Mouse (Mus musculus) retina, postnatal 7 days (tissue): ENCODE results near the gene Srek1ip1.
A peak's percentile ranks its signal among the peaks of the same experiment; 100 is the strongest.

Experiments
- DNase-seq: peaks from one replicate; pipeline ENCODE4 v3.0.0-alpha.2; 2012; ENCODE audit warnings: low read depth, low spot score

Gene Srek1ip1

DNA sequence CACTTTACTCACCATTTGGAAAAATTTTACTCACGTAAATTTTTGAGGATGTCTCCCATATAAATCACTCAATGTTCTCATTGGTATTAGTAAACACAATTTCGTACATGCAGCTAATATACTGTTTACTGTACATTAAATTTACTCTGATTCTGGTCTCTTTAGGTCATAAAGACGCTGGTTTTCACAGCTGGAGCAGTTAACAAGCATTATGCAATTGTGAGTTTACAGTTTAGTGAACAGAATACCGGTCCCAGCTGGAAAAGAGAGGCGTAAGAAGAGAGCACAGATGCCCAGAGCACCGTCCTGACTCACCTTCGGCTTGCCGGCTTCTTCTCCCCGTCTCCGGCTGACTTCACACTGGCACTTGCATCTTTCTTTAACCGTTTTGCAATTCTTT is at the start of gene Srek1ip1:
Gene Srek1ip1 (plus strand): TSS at position 301 of the 400 bp plus-strand sequence.
- DNase-seq: no peak

DNA sequence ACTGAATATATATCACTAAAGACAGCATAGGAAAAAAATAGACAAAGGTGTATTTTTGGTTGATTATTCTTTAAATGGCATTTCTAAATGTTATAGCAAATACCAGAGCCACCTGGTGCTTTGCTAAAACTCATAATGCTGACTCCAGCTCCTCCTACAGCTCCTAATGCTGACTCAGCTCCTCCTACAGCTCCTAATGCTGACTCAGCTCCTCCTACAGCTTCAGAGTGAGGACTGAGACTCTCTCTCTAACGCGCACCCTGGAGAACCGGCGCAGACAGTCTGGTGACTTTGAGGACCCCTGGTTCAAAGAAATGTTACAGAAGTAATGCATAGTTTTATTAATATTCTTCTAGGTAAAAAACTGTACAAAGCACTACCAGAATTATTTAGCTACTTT is 49.4 kb upstream of the Srek1ip1 start:
- DNase-seq: no peak

DNA sequence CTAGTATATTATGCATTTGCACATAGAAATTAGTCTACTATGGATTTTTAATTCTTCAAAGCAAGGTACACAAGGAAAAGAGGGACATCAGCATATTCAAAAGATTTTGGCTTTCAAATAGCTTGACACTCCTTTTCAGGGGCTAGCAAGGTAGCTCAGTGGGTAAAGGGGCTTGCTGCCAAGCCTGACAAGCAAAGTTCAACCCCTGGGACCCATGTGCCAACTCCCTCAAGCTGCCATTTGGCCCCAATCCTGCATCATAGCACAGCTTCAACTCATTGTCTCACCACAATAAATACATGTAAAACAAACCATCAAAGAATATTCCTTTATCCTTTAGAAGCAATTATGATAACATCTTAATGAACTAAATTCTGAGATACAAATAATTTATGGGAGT is 45.3 kb upstream of the Srek1ip1 start:
- DNase-seq: no peak

DNA sequence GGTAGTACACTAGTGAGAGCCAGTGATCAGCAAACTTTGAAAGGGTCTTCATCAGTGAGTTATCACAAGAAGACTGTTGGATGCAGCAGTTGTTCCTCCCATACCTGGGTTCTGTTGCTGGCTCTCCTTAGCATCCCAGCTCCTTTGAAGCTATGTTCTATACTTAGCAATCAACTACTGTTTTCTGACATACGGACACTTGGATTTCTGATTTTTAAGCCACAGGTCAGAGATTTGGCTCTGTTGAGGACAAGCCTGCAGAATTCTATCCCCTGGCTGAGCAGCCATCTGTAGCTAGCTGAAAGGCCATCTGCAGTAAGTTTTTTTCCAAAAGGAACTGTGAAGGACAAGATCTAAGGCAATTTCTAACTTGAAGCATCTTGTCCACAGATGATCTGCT is 32.9 kb upstream of the Srek1ip1 start:
- DNase-seq: no peak

DNA sequence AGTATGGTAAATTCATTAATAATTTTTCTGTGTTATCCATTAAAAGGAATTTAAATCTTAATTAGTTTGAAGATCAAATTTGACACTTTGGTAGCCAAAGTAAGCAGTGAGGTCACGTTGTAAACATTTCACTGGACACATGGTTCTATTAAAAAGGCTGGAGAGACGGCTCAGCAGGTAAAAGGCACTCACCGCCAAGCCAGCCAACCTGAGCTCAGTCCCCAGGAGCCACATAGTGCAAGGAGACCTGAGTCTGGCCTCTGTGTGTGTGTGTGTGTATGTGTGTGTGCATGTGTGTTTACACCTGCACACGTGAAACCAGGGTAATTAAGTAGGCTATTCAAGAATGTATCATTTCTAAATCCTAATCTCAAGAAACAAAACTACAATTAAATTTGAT is 29.9 kb upstream of the Srek1ip1 start:
- no peak for DNase-seq

DNA sequence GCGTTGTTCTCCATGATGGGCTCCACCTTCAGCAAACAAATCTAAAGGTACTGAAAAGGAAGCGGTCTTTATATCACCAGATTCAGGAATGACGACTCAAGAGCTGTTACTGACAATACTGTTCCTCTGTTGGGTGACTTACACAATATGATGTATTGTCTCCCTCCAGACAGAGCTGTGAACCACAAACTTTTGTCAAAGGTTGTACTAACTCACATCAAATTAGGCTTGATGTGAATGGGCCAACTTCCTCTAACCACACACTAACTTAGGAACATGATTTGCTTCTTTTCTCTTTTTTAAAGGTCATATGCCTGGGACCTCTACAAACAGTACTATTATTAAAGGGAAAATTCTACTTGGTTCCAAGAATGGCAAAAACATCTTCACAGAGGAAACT is 29.1 kb upstream of the Srek1ip1 start:
- no peak for DNase-seq

DNA sequence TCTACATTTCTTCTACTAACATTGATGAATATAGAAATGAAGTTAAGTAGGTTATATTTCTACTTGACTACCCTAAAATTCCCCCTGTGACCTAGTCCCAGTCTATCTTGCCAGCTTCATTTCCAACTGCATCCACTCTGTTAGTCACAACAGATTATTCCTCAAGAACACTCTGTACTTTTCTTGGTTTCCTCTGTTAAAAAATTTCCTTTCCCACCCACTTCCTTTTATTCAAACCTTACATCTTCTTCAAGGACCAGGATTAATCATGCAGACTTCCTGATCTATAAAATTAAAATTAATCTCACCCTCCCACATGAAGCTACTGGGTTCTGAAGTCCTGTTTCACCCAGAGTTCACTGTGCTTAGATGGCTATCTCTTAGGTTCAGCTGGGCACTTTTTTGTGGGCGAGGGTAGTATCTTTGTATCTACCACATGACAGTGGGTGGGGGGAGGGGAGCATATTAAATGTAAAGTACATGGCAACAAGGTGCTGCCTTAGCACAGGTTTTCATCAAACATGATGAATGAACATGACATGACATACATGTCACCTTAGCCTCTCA is 13.1 kb upstream of the Srek1ip1 start:
- DNase-seq: no peak

DNA sequence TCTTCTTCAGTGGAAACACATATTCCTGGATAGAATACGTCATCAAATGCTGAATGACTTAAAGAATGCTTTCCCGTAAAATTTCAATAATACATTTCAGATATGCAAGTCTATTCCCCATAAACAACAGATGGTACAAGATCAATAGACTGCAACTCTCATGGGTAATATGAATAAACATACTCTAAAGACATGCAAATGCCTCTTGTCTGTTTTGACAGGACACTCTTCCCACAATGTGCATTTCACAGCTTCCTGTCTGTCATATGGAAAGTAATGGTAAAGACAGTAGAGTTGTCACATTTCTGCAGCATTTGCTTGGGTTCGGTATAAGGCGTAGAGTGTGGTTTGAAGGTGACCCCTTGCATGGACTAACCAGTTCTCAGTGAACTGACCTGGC is 5.0 kb upstream of the Srek1ip1 start:
- no peak for DNase-seq

DNA sequence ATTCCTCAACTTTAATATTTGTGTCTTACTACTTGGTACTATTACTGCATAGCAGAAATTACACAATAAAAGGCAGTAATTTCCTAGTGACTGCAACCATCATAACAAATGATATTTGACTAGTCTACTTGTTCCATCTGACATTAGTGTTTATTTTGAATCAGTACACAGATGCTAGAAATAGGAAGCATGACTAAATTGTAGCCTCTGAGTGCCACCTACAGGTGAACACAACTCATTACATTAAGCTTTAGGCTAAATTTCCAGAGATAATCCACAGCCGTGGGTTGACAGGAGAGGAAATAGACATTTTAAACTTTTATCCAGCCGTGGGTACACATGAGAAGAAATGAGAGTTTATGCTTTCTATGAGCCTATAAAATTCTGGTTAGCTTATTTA is 2.6 kb upstream of the Srek1ip1 start:
- DNase-seq: peak; percentile 45

DNA sequence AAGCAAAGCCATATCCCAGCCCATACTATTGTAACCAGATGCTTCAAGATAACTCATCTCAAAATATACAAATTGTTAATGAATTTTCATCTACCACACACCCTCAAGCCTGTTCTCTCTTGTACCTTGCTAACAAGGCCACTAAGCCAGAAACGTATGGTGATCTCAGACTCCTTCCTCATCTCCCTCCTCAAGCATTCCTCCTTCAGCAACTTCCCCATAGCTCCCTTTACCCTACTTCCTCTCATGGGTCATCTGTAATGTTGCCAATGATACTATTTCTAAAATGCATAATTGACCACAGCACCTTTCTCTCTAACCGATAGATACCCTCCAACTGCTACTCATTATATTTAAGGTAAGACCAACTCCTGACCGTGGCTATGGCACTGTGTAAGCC is 2.1 kb downstream of the Srek1ip1 start:
- no peak for DNase-seq

DNA sequence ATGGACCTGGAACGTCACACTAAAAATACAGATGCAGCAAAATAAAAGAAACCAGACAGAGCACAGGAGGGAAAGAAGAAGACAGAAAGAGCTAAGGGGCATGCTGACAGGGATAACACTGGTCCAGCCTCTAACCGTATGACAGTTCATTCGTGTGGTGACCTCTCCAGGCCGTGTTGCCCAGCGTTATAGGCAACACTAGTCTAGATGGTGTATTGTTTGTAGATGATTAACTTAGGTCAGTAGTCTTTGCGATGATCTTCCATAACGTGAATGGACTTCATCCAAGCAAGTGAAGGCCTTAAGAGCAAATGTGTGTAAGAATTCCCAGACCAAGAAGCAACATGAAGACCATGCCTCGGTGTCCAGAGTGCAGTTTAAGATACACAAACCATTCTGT is 6.8 kb downstream of the Srek1ip1 start:
- no peak for DNase-seq

DNA sequence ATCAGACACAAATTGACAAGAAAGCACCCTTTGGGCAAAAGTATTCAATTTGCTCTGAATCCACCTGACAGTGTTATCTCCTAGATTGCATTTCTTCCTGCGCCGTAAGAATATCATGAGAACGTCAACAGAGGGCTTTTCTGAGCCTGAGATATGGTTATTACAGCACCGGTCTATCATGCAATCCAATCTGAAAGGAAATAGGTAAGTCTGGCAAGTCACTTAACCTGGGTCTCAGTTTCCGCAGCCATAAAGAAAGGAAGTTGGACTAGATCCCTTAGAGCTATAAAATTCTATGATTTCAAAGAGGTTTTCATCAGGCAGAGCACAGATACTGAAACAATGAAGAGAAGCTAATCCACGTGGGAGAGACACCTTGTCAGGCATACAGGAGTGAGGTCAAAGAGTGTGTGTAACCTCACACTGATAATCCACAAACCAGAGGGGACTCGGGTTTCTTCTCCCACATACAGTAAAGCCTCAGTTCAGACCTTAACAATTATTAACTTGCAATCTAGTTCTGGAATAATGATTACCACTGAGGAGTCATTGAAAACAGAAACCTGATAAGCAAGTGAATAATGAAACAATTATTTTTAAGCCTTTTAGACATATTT is 7.4 kb downstream of the Srek1ip1 start:
- no peak for DNase-seq

DNA sequence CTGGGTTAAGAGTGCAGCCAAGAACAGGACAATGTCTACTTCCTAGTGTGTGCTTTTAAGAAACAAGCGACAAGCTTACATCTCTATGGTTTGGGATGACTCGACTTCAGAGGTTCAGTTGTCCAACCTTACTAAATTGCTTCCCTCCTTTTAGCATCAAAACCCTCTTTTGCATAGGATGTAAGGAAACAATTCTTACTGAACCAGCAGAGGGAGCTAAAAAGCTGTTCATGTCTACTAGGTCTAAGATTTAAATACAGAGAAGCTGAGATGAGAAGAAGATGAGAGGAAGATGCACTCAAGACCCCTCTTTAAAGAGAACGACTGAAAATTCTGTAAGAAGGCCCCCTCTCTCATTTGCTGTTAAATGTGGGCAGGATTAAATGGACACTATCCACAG is 13.4 kb downstream of the Srek1ip1 start:
- DNase-seq: peak; percentile 17

DNA sequence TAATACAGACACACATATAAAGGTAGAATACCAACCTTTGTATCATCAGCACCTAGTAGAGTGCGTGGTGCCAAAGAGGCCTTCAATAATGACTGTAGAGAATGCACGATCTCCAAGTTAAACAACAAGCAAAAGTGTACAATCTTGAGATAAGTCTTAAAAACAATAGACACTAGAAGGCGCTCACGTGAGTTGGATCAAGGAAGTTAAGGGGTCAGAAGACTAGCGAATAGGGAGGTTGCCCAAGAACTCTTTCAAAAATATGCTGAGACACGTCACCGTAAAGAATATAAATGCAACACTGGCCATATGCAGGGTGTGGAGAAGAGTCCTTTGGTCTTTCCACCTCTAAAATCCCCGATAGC is 24.0 kb downstream of the Srek1ip1 start:
- no peak for DNase-seq

DNA sequence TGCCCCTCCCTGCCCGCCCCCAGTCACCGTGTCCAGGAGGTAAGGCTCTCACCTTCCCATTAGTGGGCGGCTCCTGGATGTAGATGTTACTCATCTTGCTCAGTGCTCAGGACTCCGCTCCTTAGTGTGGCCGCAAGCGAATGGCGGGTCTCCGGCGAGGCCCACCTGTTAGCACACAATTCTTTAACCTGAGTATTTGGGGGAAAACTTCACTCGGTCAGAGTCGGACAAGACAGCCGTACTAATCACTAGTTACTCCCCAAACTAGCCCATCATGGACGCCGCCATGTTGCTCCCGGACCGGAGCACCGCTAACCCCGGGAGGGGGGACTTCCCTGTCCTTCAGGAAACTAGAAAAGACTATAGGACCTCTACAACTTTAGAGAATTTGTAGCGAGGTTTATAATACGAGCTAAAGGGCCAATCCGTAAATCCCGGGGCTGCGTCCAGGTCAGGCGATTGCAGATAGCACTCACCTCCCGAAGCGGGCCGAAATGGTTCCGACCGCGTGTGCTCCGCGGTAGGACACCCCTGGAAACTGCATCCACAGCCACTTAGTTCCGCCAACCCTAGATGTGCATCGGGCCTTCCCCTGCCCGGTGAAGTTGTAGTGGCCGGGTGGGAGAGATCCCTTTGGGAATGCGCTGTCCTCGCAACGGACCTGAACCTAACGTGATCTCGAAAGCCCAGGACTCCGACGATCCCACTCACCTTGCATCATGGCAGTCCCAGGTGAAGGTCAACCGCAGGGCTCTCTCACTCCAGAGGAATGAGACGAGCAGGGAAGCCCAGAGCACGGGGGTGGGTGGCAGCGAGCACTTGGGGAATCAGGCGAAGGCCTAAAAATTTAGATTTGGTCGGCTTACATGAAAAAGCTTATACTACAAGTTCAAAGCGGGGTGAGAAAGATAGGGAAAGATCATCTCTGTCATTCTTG is 24.6 kb downstream of the Srek1ip1 start, which contains the start of gene Cwc27:
Gene Cwc27 (minus strand): TSS at position 508 of the 937 bp plus-strand sequence.
- peak; percentile 86 for DNase-seq

DNA sequence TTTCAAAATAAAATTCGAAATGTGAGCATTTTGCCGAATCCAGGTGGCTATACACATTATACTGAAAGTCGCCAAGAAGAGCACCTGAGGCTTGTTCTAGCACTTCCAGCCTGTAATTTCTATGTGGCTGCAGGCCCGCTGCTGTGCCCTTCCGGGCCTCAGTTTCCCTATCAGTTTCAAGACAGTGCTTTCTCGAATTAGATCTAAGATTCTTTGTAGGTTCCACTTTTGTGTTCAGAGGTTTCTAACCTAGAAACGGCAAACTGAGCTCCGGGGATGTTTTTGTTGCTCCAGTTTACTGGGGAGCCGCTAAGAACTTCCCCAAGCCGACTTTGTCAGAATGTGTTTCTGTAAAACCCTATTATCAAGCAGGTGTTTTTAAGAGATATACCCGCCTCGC is 25.4 kb downstream of the Srek1ip1 start:
- DNase-seq: no peak

DNA sequence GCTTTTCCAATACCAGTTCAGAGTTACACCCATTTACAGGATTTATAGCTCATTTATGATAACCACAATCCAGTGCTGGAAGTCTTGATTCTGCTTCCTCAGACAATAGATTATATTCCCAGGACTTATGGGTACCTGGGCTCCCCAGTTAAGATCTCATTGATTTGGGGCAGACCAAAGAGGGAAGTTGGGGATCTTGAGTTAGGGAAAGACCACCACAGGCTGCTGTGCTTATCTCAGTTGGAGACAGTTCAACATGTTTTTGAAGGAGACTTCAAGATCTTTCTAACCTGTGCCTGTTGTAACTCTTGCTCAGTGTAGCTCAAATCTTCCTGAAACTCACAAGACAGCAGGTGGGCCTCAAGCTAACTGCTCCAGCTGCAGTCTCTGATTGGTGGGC is 28.9 kb downstream of the Srek1ip1 start:
- DNase-seq: no peak

DNA sequence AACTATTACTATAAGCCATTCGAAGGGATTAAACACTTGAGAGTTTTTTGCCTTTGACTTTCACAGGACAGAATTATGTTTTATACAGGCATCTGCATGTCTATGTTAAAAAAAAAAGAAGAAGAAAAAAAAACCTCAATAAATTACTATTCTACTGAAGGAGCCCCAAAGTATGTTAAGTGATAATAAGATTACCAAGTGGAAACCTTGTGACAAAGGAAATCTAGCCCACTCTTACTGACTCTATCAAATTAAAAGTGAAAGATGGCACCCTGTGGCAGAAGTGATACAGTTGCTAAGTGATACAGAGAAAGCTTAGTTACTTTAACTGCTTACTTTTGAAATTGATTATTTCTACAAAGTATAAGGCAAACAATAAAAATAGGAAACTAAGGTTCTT is 29.6 kb downstream of the Srek1ip1 start:
- no peak for DNase-seq

DNA sequence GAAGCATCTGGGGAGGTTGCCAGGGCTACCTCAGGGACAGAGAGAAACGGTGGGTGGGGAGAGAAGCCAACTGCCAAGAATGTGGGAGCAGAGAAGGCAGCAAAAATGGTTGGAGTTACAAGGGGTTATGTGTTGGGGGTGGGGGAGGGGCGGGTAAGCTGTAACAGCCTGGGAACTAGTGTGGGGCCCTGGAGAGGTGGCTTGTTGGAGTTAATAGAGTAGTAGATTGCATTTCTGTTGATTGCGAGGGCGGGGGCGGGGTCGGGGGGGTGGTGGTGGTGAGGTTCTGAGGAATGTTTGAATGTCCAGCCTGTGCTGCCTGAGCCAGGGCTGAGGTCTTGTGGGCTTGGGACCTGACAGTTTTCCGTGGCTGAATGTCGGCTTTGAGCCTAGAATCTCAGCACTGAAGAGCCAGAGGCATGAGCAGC is 30.1 kb downstream of the Srek1ip1 start:
- no peak for DNase-seq

DNA sequence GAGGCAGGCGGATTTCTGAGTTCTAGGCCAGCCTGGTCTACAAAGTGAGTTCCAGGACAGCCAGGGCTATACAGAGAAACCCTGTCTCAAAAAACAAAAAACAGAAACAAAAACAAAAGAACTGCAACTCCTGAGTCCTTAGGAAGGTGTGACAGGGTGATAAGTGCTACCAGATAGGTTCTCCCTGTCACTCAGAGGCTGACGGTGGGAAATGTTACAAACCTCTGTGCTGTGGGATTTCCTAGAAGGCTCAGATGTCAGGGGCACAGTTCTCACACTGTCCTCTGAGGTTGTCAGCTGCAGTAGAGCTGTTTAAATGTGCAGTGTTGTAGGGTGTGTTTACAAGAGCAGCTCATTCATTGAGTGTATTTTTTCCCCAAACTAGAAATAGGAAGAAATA is 33.2 kb downstream of the Srek1ip1 start:
- DNase-seq: no peak

DNA sequence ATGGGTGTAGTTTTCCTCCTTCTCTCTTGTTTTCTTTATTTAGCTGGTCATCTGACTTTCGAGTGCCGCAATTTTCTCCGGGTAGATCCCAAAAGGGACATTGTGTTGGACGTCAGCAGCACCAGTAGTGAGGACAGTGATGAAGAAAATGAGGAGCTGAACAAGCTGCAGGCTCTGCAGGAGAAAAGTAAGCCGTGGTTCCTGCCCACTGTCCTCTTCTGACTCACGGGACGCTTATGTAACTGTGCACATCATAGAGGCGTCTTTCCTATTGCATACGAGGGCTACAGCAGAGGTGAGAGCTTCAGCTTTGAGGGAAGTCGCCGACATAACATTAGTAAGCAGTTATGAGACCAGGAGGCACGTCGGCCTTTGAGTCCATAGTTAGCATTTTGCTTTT is 40.5 kb downstream of the Srek1ip1 start:
- no peak for DNase-seq

DNA sequence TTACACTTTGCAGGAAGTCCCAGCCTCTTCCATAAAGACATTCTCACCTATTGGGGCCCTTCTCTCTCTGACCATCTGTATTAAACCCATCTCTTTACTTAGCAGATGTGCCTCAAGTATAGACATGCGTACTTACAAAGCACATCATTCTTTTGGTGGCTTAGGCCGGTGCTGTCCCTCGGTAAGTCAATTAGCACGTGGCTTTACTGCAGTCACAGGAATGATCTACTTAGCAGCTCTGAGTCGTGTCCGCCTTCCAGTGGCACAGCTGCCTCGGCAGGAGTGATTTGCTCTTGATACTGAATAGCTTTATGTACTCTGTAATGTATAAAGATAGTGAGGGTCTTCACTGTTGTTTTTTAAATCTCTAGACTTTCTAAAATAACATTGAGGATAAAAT is 45.3 kb downstream of the Srek1ip1 start:
- no peak for DNase-seq

DNA sequence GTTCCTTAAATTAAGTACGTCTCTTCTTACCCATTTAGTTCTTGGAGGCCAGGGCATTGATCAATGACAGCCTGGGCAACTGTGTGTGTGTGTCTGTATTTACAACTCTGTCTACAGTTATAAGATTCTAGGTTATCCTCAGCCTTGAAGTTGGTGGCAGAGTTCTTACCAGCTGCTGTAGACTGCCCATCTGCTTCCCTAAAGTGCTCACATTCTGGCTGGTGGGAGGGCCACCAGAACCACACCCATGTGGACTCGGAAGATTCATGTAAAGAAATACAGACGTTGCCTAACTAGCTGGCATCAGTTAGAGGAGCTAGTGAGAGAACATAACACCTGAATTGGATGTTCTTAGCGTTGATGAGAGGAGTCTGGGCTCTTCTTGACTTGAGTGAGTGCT is 49.7 kb downstream of the Srek1ip1 start:
- no peak for DNase-seq
